Mouse (Mus musculus) olfactory bulb, adult 2 months (tissue): Measurements from ENCODE around the gene Gm3159.
"Not testable (repeated sequence)": the region's sequence is repeated elsewhere in the genome, so short reads cannot be mapped to it uniquely, and the experiment has no call there.

Source experiments
- CTCF ChIP-seq: fragments of 200-500 bp; IDR thresholded peaks from 2 replicates; pipeline ENCODE4 v1.5.1; 2012; ENCODE audit warnings: low read depth, mild to moderate bottlenecking, low read length, moderate library complexity; ENCODE audit not compliant: insufficient read depth
- POLR2A ChIP-seq: fragments of 200-500 bp; IDR thresholded peaks from 2 replicates; pipeline ENCODE4 v1.6.1; 2012; ENCODE audit warnings: mild to moderate bottlenecking, low read depth, low read length, moderate library complexity; ENCODE audit not compliant: insufficient read depth

DNA sequence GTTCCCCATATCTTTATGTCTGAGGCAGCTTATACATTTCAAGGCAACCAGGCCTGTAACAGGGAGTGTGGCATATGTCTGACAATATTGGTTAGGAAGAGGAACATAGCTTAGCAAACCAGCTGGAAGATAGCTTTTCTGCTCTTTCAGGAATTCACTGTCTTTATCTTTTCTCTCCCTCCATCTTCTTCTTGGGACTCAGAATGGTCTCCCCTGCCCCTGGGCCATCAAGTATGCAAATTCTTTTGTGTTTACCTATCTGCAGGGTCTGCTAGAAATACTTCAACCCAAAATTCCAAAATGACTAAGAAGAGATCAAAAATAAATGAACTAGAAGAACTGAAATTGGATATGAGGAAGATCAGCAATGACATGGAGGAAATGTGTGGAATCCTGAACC, 33.4 kb downstream of the Gm3159 start, which contains the start of gene Gm3173:
- not testable (repeated sequence) for TF ChIP-seq CTCF, POLR2A
